Mouse (Mus musculus) E14TG2a.4 (cell line): Measurements from ENCODE around the gene Ttpal.

Experiments
- CTCF ChIP-seq: conservative IDR thresholded peaks from 2 replicates; pipeline ENCODE4 v1.5.1; 2014; ENCODE audit warnings: low read length
- NANOG ChIP-seq: IDR thresholded peaks from 2 replicates; pipeline ENCODE4 v1.6.1; 2014; ENCODE audit warnings: borderline replicate concordance, low read length, mixed read lengths

DNA sequence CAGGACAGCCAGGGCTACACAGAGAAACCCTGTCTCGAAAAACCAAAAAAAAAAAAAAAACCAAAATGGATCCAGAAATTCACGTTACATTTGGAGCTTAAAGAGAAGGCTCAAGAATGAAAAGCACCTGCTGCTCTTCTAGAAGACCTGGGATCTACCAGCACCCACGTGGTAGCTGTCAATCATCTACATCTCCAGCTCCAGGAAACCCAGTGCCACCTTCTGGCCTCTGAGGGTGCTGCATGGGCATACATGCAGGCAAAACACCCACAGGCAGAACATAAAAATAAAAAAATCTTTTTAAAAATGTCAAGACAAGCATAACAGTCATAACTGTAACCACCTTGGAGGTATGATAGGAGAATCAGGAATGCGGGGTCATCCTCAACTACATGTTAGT is 4.5 kb upstream of the Ttpal start:
- TF ChIP-seq CTCF (0 out of 2 replicates have a peak, but pooled peaks have one; percentile 6), NANOG (no peak)
